Mouse (Mus musculus) stomach, postnatal 0 days (tissue): ENCODE data around the gene Baiap2. TPM values are rescaled to one million over a fixed set of nuclear protein-coding genes. Genes with fewer than 3 reads are reported as not detected.

Source experiments
- ATAC-seq: fragments of 200-750 bp; cut with Nextera tagmentation; 2 replicates; pipeline ENCODE4 v1.8.0; 2017; ENCODE audit not compliant: low FRiP score, low TSS enrichment
- DNase-seq: peaks from one replicate; pipeline ENCODE4 v3.0.0-alpha.2; 2016; ENCODE audit warnings: low spot score
- H3K27ac ChIP-seq: fragments of 300-500 bp; sonication (generic); replicated peaks from 2 replicates; pipeline ENCODE4 v1.5.1; 2014; ENCODE audit warnings: mild to moderate bottlenecking, control low read depth
- H3K27me3 ChIP-seq: fragments of 300-500 bp; sonication (generic); 2 replicates; pipeline ENCODE4 v1.6.1; 2014; ENCODE audit warnings: low read length; ENCODE audit not compliant: control insufficient read depth, insufficient read depth
- H3K36me3 ChIP-seq: fragments of 300-500 bp; sonication (generic); 2 replicates; pipeline ENCODE4 v1.6.1; 2014; ENCODE audit warnings: low read length, mixed read lengths; ENCODE audit not compliant: control insufficient read depth, insufficient read depth
- H3K4me1 ChIP-seq: fragments of 300-500 bp; sonication (generic); replicated peaks from 2 replicates; pipeline ENCODE4 v1.6.1; 2014; ENCODE audit warnings: antibody characterized with exemption; ENCODE audit not compliant: control insufficient read depth, insufficient read depth
- H3K4me2 ChIP-seq: fragments of 300-500 bp; sonication (generic); replicated peaks from 2 replicates; pipeline ENCODE4 v1.6.1; 2014; ENCODE audit warnings: low read depth, mild to moderate bottlenecking, control low read depth, moderate library complexity
- H3K4me3 ChIP-seq: fragments of 300-500 bp; sonication (generic); 2 replicates; pipeline ENCODE4 v1.5.1; 2014; ENCODE audit warnings: low read depth, low read length, control low read depth
- H3K9ac ChIP-seq: fragments of 300-500 bp; sonication (generic); 2 replicates; pipeline ENCODE4 v1.6.1; 2014; ENCODE audit warnings: mild to moderate bottlenecking, low read length, control low read depth, mixed read lengths
- H3K9me3 ChIP-seq: fragments of 300-500 bp; sonication (generic); 2 replicates; pipeline ENCODE4 v1.6.1; 2016; ENCODE audit warnings: low read length; ENCODE audit not compliant: control insufficient read depth
- CTCF ChIP-seq: IDR thresholded peaks from 2 replicates; pipeline ENCODE4 v1.5.1; 2016; ENCODE audit warnings: antibody characterized with exemption, low read depth, mild to moderate bottlenecking, moderate library complexity
- EP300 ChIP-seq: optimal IDR thresholded peaks from 2 replicates; pipeline ENCODE3; 2016; ENCODE audit warnings: antibody characterized with exemption
- WGBS: fragments of 180-500 bp; shearing (Covaris S2); extraction: QIAGEN DNeasy Blood & Tissue Kit; methylation state at CpG from one replicate; pipeline ENCODE4 v1.1.7; 2014; 5-methylcytosine and 5-hydroxymethylcytosine counted together
- polyA plus RNA-seq: library from polyadenylated mRNA; unstranded; fragments of >200 nt; fragmentation: Nextera tagmentation; extraction: Ambion mirVana; gene quantifications from 2 replicates; pipeline ENCODE4 v1.2.1, GENCODE M21; 2015

Gene Baiap2
- polyA plus RNA-seq, 1 experiment from 2014 or later = 35.1 TPM

GRCm38 (mm10) chr11:120039581-120039980 is 97.0 kb downstream of the Baiap2 start:
- no peaks in the 10 kb centered on the region for H3K27me3 ChIP-seq
- ATAC-seq (no peak), DNase-seq (no peak)
- no peaks in the 10 kb centered on the region for H3K9me3 ChIP-seq
- no peak overlapping the region for H3K4me3 ChIP-seq
- H3K9ac ChIP-seq = no peak overlapping the region
- peak overlapping the region; percentile 20; the same call in 1 of the 2 replicates for H3K27ac ChIP-seq
- H3K4me2 ChIP-seq = no peak overlapping the region
- WGBS = 24% methylated on average over 4 of the region's 4 CpGs
- TF ChIP-seq CTCF (no peak), EP300 (no peak)
- no peaks in the 10 kb centered on the region for H3K4me1 ChIP-seq
- H3K36me3 ChIP-seq = no peaks in the 10 kb centered on the region

- TF ChIP-seq CTCF = no peak
- no peak for TF ChIP-seq EP300
These were observed 97.9 kb downstream of the Baiap2 start for GRCm38 (mm10) chr11:120040440-120040839.

GRCm38 (mm10) chr11:120041191-120042123 is 98.9 kb downstream of the Baiap2 start:
- no peak overlapping the region for H3K4me3 ChIP-seq
- H3K27me3 ChIP-seq = no peaks in the 10 kb centered on the region
- ATAC-seq (peak; percentile 36; the same call in 1 of the 2 replicates), DNase-seq (no peak)
- peaks cover 5% of the 10 kb centered on the region for H3K4me1 ChIP-seq
- H3K27ac ChIP-seq = peak overlapping the region; percentile 58
- no peak overlapping the region for H3K9ac ChIP-seq
- TF ChIP-seq EP300 (no peak), CTCF (no peak)
- H3K9me3 ChIP-seq = no peaks in the 10 kb centered on the region
- H3K4me2 ChIP-seq = no peak overlapping the region
- WGBS = 60% methylated on average over 13 of the region's 13 CpGs
- no peaks in the 10 kb centered on the region for H3K36me3 ChIP-seq

More at GRCm38 (mm10) chr11:120040440-120040839, 97.9 kb downstream of the Baiap2 start:
- no peaks in the 10 kb centered on the region for H3K9me3 ChIP-seq
- H3K36me3 ChIP-seq = no peaks in the 10 kb centered on the region
- 60% methylated on average over 8 of the region's 8 CpGs for WGBS
- no peak for DNase-seq
- no peak overlapping the region for H3K9ac ChIP-seq
- no peak overlapping the region for H3K4me2 ChIP-seq
- no peak overlapping the region for H3K4me3 ChIP-seq
- H3K27ac ChIP-seq = no peak overlapping the region
- no peak for ATAC-seq
- no peaks in the 10 kb centered on the region for H3K27me3 ChIP-seq
- H3K4me1 ChIP-seq = no peaks in the 10 kb centered on the region

GRCm38 (mm10) chr11:120042141-120042838 is 99.7 kb downstream of the Baiap2 start:
- TF ChIP-seq CTCF = no peak
- no peak for TF ChIP-seq EP300
- 61% methylated on average over 7 of the region's 7 CpGs for WGBS
- no peak overlapping the region for H3K9ac ChIP-seq
- DNase-seq = no peak
- H3K36me3 ChIP-seq = no peaks in the 10 kb centered on the region
- no peak overlapping the region for H3K4me3 ChIP-seq
- no peak for ATAC-seq
- no peaks in the 10 kb centered on the region for H3K9me3 ChIP-seq
- peaks cover 6% of the 10 kb centered on the region for H3K4me1 ChIP-seq
- no peak overlapping the region for H3K4me2 ChIP-seq
- no peaks in the 10 kb centered on the region for H3K27me3 ChIP-seq
- H3K27ac ChIP-seq = peak overlapping the region; percentile 58

- Histone ChIP-seq H3K4me1 (peaks cover 6% of the 10 kb centered on the region), H3K9ac (no peak overlapping the region), H3K4me2 (no peak overlapping the region), H3K27me3 (no peaks in the 10 kb centered on the region), H3K4me3 (no peak overlapping the region), H3K9me3 (no peaks in the 10 kb centered on the region), H3K27ac (no peak overlapping the region), H3K36me3 (no peaks in the 10 kb centered on the region)
- 77% methylated on average over 4 of the region's 4 CpGs for WGBS
- DNase-seq (no peak), ATAC-seq (no peak)
- TF ChIP-seq CTCF = no peak
- TF ChIP-seq EP300 = no peak
These were observed 102.8 kb downstream of the Baiap2 start for GRCm38 (mm10) chr11:120045341-120045740.
